Mouse (Mus musculus) stomach, embryonic 14.5 days (tissue): ENCODE data around the gene Itga9. TPM values are rescaled to one million over a fixed set of nuclear protein-coding genes. Genes with fewer than 3 reads are reported as not detected.
"Not testable (repeated sequence)": the region's sequence is repeated elsewhere in the genome, so short reads cannot be mapped to it uniquely, and the experiment has no call there.

ENCODE experiments used
- ATAC-seq: fragments of 200-750 bp; cut with Nextera tagmentation; 2 replicates; pipeline ENCODE4 v1.8.0; 2017; ENCODE audit warnings: low read depth, moderate TSS enrichment; ENCODE audit not compliant: insufficient number of reproducible peaks, insufficient read depth, low FRiP score
- H3K27ac ChIP-seq: fragments of 300-500 bp; sonication (generic); 2 replicates; pipeline ENCODE4 v1.5.1; 2014; ENCODE audit warnings: mild to moderate bottlenecking, low read length, moderate library complexity, mixed read lengths
- H3K27me3 ChIP-seq: fragments of 300-500 bp; sonication (generic); 2 replicates; pipeline ENCODE4 v1.6.1; 2014; ENCODE audit warnings: low read length, control low read depth, mixed read lengths; ENCODE audit not compliant: control insufficient read depth, insufficient read depth
- H3K36me3 ChIP-seq: fragments of 300-500 bp; sonication (generic); 2 replicates; pipeline ENCODE4 v1.6.1; 2014; ENCODE audit warnings: mild to moderate bottlenecking, control low read depth, low read length, moderate library complexity, mixed read lengths; ENCODE audit not compliant: control insufficient read depth, insufficient read depth
- H3K4me1 ChIP-seq: fragments of 300-500 bp; sonication (generic); 2 replicates; pipeline ENCODE4 v1.6.1; 2014; ENCODE audit warnings: low read length, control low read depth, mixed read lengths; ENCODE audit not compliant: control insufficient read depth, insufficient read depth
- H3K4me2 ChIP-seq: fragments of 300-500 bp; sonication (generic); replicated peaks from 2 replicates; pipeline ENCODE4 v1.6.1; 2014; ENCODE audit warnings: low read depth, low read length, control low read depth
- H3K4me3 ChIP-seq: fragments of 300-500 bp; sonication (generic); 2 replicates; pipeline ENCODE4 v1.5.1; 2014; ENCODE audit warnings: low read depth, low read length, control low read depth
- H3K9ac ChIP-seq: fragments of 300-500 bp; sonication (generic); replicated peaks from 2 replicates; pipeline ENCODE4 v1.6.1; 2014; ENCODE audit warnings: low read depth, mild to moderate bottlenecking, control low read depth, low read length, moderate library complexity, mixed read lengths
- H3K9me3 ChIP-seq: fragments of 300-500 bp; sonication (generic); 2 replicates; pipeline ENCODE4 v1.6.1; 2016; ENCODE audit warnings: low read depth, low read length, control low read depth; ENCODE audit not compliant: control insufficient read depth
- WGBS: fragments of 180-500 bp; shearing (Covaris S2); extraction: QIAGEN DNeasy Blood & Tissue Kit; methylation state at CpG from one replicate; pipeline ENCODE4 v1.1.7; 2014; 5-methylcytosine and 5-hydroxymethylcytosine counted together
- polyA plus RNA-seq: library from polyadenylated mRNA; unstranded; fragments of >200 nt; fragmentation: Nextera tagmentation; extraction: Ambion mirVana; gene quantifications from 2 replicates; pipeline ENCODE4 v1.2.1, GENCODE M21; 2014

Gene Itga9
- polyA plus RNA-seq, 1 experiment from 2014 or later, result 14.3 TPM

- Histone ChIP-seq H3K4me2 (no peak overlapping the region), H3K4me3 (no peak overlapping the region), H3K9ac (no peak overlapping the region), H3K27ac (no peak overlapping the region), H3K36me3 (no peaks in the 10 kb centered on the region), H3K27me3 (no peaks in the 10 kb centered on the region), H3K9me3 (no peaks in the 10 kb centered on the region), H3K4me1 (peaks cover 17% of the 10 kb centered on the region; the same call in 1 of the 2 replicates)
- ATAC-seq, result no peak
- 35% methylated on average over 13 of the region's 13 CpGs for WGBS
These were observed 13.8 kb upstream of the Itga9 start for GRCm38 (mm10) chr9:118592585-118593249.

- H3K9ac ChIP-seq, result no peak overlapping the region
- H3K4me3 ChIP-seq, result no peak overlapping the region
- H3K27me3 ChIP-seq, result no peaks in the 10 kb centered on the region
- H3K4me2 ChIP-seq, result no peak overlapping the region
- H3K36me3 ChIP-seq, result no peaks in the 10 kb centered on the region
- peaks cover 17% of the 10 kb centered on the region; the same call in 1 of the 2 replicates for H3K4me1 ChIP-seq
- no peak overlapping the region for H3K27ac ChIP-seq
- WGBS, result 76% methylated on average over 8 of the region's 8 CpGs
- no peaks in the 10 kb centered on the region for H3K9me3 ChIP-seq
- ATAC-seq, result no peak
These were observed 13.0 kb upstream of the Itga9 start for GRCm38 (mm10) chr9:118593443-118593842.

GRCm38 (mm10) chr9:118596767-118597166 lies 9.7 kb upstream of the Itga9 start:
- Histone ChIP-seq H3K36me3 (no peaks in the 10 kb centered on the region), H3K9ac (no peak overlapping the region), H3K27me3 (no peaks in the 10 kb centered on the region), H3K27ac (no peak overlapping the region), H3K4me3 (no peak overlapping the region), H3K4me2 (no peak overlapping the region), H3K9me3 (no peaks in the 10 kb centered on the region), H3K4me1 (peaks cover 12% of the 10 kb centered on the region; the same call in 1 of the 2 replicates)
- WGBS, result 71% methylated on average over 7 of the region's 7 CpGs
- ATAC-seq, result peak; percentile 54; the same call in 1 of the 2 replicates

GRCm38 (mm10) chr9:118600393-118600792 lies 6.1 kb upstream of the Itga9 start:
- H3K4me1 ChIP-seq, H3K4me3 ChIP-seq, H3K27ac ChIP-seq, H3K9me3 ChIP-seq, H3K27me3 ChIP-seq, H3K9ac ChIP-seq, H3K36me3 ChIP-seq, ATAC-seq, H3K4me2 ChIP-seq: not testable (repeated sequence)
- WGBS, result 74% methylated on average over 3 of the region's 3 CpGs

GRCm38 (mm10) chr9:118602576-118602975 lies 3.9 kb upstream of the Itga9 start:
- no peaks in the 10 kb centered on the region for H3K4me1 ChIP-seq
- H3K9ac ChIP-seq, result no peak overlapping the region
- H3K9me3 ChIP-seq, result no peaks in the 10 kb centered on the region
- ATAC-seq, result no peak
- H3K36me3 ChIP-seq, result no peaks in the 10 kb centered on the region
- no peaks in the 10 kb centered on the region for H3K27me3 ChIP-seq
- H3K4me2 ChIP-seq, result no peak overlapping the region
- H3K27ac ChIP-seq, result no peak overlapping the region
- H3K4me3 ChIP-seq, result no peak overlapping the region
- 78% methylated on average over 5 of the region's 5 CpGs for WGBS

- peak overlapping the region; percentile 53 for H3K4me3 ChIP-seq
- peaks cover 15% of the 10 kb centered on the region; the same call in 1 of the 2 replicates for H3K4me1 ChIP-seq
- ATAC-seq, result 0 out of 2 replicates have a peak, but pooled peaks have one; percentile 12
- under 1% methylated on average over 64 of the region's 68 CpGs for WGBS
- H3K27ac ChIP-seq, result peak overlapping the region; percentile 64; the same call in 1 of the 2 replicates
- H3K36me3 ChIP-seq, result no peaks in the 10 kb centered on the region
- H3K27me3 ChIP-seq, result no peaks in the 10 kb centered on the region
- H3K9ac ChIP-seq, result peak overlapping the region; percentile 93
- H3K9me3 ChIP-seq, result no peaks in the 10 kb centered on the region
- H3K4me2 ChIP-seq, result peak overlapping the region; percentile 78
These were observed 404 bp downstream of the Itga9 start for GRCm38 (mm10) chr9:118606817-118607371.

- H3K4me1 ChIP-seq, result peaks cover 16% of the 10 kb centered on the region; the same call in 1 of the 2 replicates
These were observed 1.4 kb downstream of the Itga9 start for GRCm38 (mm10) chr9:118607701-118608401.

GRCm38 (mm10) chr9:118608556-118608955 lies 2.1 kb downstream of the Itga9 start:
- ATAC-seq, result no peak
- Histone ChIP-seq H3K9me3 (no peaks in the 10 kb centered on the region), H3K4me2 (peak overlapping the region; percentile 27; the same call in 1 of the 2 replicates), H3K36me3 (no peaks in the 10 kb centered on the region), H3K4me1 (peaks cover 16% of the 10 kb centered on the region; the same call in 1 of the 2 replicates), H3K27ac (no peak overlapping the region), H3K9ac (no peak overlapping the region), H3K4me3 (no peak overlapping the region), H3K27me3 (no peaks in the 10 kb centered on the region)
- 55% methylated on average over 4 of the region's 4 CpGs for WGBS

More at GRCm38 (mm10) chr9:118607701-118608401, 1.4 kb downstream of the Itga9 start:
- Histone ChIP-seq H3K4me3 (peak overlapping the region; percentile 53), H3K27ac (no peak overlapping the region), H3K36me3 (no peaks in the 10 kb centered on the region), H3K9me3 (no peaks in the 10 kb centered on the region), H3K4me2 (peak overlapping the region; percentile 78), H3K9ac (peak overlapping the region; percentile 93; the same call in 1 of the 2 replicates), H3K27me3 (no peaks in the 10 kb centered on the region)
- ATAC-seq, result no peak
- WGBS, result 50% methylated on average over 16 of the region's 16 CpGs
